Mouse (Mus musculus): ENCODE measurements around the gene Gpr85. TPM values are rescaled to one million over a fixed set of nuclear protein-coding genes. Genes with fewer than 3 reads are reported as not detected.

Gene Gpr85
- 5.1 and 5.7 TPM in 2 replicates for polyA plus RNA-seq (2014; fragmentation: Nextera tagmentation; extraction: Ambion mirVana)

DNA sequence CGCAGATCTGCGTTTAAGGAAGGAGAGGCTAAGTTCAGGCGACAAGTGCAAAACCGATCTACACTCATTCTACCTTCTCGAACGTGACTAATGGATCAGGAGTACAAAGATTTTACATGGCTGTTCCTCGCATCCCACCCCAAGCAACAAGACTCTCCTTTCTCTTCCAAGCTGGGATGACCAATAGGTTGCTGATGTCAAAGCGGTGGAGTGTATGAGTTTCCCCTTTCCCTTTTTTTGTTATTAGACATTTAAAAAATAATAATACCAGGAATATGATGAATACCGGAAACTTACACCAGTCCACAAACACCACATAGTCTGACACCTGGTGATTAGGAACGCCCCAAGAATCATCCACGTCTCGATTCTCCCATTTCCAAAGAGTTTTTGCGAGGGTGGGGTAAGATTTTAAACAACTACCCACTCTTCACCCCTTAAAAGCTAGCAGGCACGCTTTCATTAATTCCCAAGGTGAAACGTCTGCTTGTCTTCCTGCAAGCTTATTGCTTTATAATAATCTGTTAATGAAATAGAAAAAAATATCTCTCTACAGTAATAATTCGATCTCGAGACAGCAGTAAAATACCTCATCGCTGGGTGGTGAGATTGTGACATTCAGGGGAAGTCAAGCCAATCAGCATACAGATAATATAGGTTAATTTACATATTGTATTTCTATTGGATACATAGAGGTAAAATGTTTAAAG is at the start of gene Gpr85:
Gpr85 (minus strand) TSS at position 598 of the 710 bp plus-strand sequence.
- no peak for DNase-seq (ENCODE audit: low spot score)
- H3K4me3 ChIP-seq (ENCODE audit: low read depth, low read length): peak within 1 kb of the TSS; percentile 54
- ATAC-seq (replicated peaks; ENCODE audit: low FRiP score): no peak
- H3K4me2 ChIP-seq: peak within 1 kb of the TSS; percentile 95
- H3K27ac ChIP-seq (ENCODE audit: low read depth, low read length): peak within 1 kb of the TSS; percentile 47
- no peaks in the 10 kb centered on the region for H3K36me3 ChIP-seq (ENCODE audit: control insufficient read depth, insufficient read depth, low read length)
- H3K9me3 ChIP-seq (ENCODE audit: control insufficient read depth, low read length): no peaks in the 10 kb centered on the region
- H3K9ac ChIP-seq (ENCODE audit: low read depth, low read length): peak within 1 kb of the TSS; percentile 69
- peaks cover 6% of the 10 kb centered on the region; the same call in 1 of the 2 replicates for H3K27me3 ChIP-seq (replicated peaks; ENCODE audit: control insufficient read depth, insufficient read depth, low read length)
- 39% methylated on average over 18 of the region's 18 CpGs for WGBS
- H3K4me1 ChIP-seq (replicated peaks; ENCODE audit: control insufficient read depth, insufficient read depth, low read length): no peaks in the 10 kb centered on the region

DNA sequence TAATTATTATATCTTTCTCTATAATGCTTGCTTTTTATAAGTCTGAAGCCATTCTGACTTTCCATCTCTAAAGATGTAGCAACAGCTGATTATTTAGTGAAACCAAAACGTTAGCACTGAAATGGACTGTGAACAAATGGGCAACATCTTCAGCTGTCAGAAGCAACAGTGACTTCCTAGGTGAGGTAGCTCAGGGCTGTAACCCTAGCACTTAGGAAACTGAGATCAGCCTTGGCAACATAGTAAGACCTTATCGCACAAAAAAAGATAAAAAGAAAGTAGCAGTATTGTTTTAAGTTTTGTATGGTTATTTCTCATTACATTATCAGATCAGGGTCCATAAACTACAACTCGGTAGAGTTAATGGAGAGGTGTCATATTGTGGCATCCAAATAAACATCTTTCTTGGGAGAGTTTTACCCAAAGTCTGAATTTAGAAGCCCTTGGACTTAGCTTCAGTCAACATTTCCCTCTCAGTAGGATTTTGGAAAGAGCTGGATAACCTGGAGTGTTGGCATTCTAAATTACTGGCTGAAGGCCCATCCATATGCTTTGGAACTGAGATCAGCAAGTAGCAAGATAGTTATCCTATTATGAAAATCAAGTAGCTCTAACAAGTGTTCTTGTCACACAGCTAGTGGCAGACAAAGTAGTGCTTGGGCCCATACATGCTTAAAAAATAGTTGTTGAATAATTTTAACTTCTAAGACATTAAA is 45.3 kb upstream of the Gpr85 start:
- Histone ChIP-seq H3K9ac (ENCODE audit: low read depth, low read length) (no peak overlapping the region), H3K36me3 (ENCODE audit: control insufficient read depth, insufficient read depth, low read length) (no peaks in the 10 kb centered on the region), H3K4me1 (replicated peaks; ENCODE audit: control insufficient read depth, insufficient read depth, low read length) (no peaks in the 10 kb centered on the region), H3K27me3 (replicated peaks; ENCODE audit: control insufficient read depth, insufficient read depth, low read length) (no peaks in the 10 kb centered on the region), H3K4me2 (no peak overlapping the region), H3K27ac (ENCODE audit: low read depth, low read length) (no peak overlapping the region), H3K4me3 (ENCODE audit: low read depth, low read length) (no peak overlapping the region), H3K9me3 (ENCODE audit: control insufficient read depth, low read length) (no peaks in the 10 kb centered on the region)
- ATAC-seq (replicated peaks; ENCODE audit: low FRiP score) (no peak), DNase-seq (ENCODE audit: low spot score) (no peak)
- WGBS: 73% methylated on average over 3 of the region's 3 CpGs

DNA sequence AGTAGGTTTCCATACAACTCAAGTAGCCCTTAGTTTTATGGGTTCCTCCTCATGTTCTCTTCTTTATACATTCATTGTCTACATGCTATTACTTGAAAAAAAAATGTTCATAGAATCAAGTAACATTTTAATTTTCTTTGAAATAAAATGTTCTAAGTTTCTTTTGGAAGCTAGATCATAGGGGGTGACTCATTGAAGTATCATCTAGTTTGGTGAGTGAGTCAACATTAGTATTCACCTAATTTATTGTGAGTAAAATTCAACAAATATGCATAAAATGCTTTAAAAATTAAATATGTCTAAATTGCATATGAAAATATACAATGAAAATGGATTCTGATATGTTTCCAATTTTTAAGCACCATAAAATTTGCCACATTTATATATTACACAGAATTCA is 43.2 kb upstream of the Gpr85 start:
- no peak overlapping the region for H3K4me3 ChIP-seq (ENCODE audit: low read depth, low read length)
- no peak overlapping the region for H3K4me2 ChIP-seq
- H3K4me1 ChIP-seq (replicated peaks; ENCODE audit: control insufficient read depth, insufficient read depth, low read length): no peaks in the 10 kb centered on the region
- ATAC-seq (replicated peaks; ENCODE audit: low FRiP score): no peak
- no peak overlapping the region for H3K27ac ChIP-seq (ENCODE audit: low read depth, low read length)
- H3K9me3 ChIP-seq (ENCODE audit: control insufficient read depth, low read length): no peaks in the 10 kb centered on the region
- no peaks in the 10 kb centered on the region for H3K27me3 ChIP-seq (replicated peaks; ENCODE audit: control insufficient read depth, insufficient read depth, low read length)
- no peak for DNase-seq (ENCODE audit: low spot score)
- no peaks in the 10 kb centered on the region for H3K36me3 ChIP-seq (ENCODE audit: control insufficient read depth, insufficient read depth, low read length)
- no peak overlapping the region for H3K9ac ChIP-seq (ENCODE audit: low read depth, low read length)

- H3K27me3 ChIP-seq (replicated peaks; ENCODE audit: control insufficient read depth, insufficient read depth, low read length): no peaks in the 10 kb centered on the region
- H3K4me2 ChIP-seq: no peak overlapping the region
- H3K4me1 ChIP-seq (replicated peaks; ENCODE audit: control insufficient read depth, insufficient read depth, low read length): peaks cover 3% of the 10 kb centered on the region
- ATAC-seq (replicated peaks; ENCODE audit: low FRiP score) (no peak), DNase-seq (ENCODE audit: low spot score) (no peak)
- H3K27ac ChIP-seq (ENCODE audit: low read depth, low read length): no peak overlapping the region
- no peak overlapping the region for H3K4me3 ChIP-seq (ENCODE audit: low read depth, low read length)
- 80% methylated on average over 2 of the region's 2 CpGs for WGBS
- no peaks in the 10 kb centered on the region for H3K9me3 ChIP-seq (ENCODE audit: control insufficient read depth, low read length)
- no peak overlapping the region for H3K9ac ChIP-seq (ENCODE audit: low read depth, low read length)
- no peaks in the 10 kb centered on the region for H3K36me3 ChIP-seq (ENCODE audit: control insufficient read depth, insufficient read depth, low read length)
Observed at GRCm38 (mm10) chr6:13873959-13874358, 34.2 kb upstream of the Gpr85 start.

DNA sequence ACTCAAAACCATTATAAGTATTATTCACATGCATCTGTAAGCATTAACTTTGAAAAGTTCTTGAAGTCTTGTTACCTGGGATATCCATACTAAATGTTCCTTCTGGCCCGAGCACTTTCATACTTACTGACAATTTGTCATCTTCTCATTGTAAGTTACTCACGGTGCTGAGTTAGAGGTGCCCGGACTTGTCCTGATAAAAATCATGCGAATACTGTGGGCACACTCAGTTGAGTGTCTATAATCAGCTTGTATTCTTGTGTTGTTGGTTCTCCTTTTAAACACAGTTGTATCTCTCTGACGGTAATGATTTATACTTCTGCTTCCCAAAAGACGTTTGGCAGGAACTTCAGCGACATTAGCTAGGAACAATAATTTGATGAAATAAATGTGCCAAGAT is 32.3 kb upstream of the Gpr85 start:
- ATAC-seq (replicated peaks; ENCODE audit: low FRiP score) (no peak), DNase-seq (ENCODE audit: low spot score) (no peak)
- H3K4me2 ChIP-seq: peak overlapping the region; percentile 59
- no peaks in the 10 kb centered on the region for H3K36me3 ChIP-seq (ENCODE audit: control insufficient read depth, insufficient read depth, low read length)
- H3K4me1 ChIP-seq (replicated peaks; ENCODE audit: control insufficient read depth, insufficient read depth, low read length): peaks cover 3% of the 10 kb centered on the region
- WGBS: 51% methylated on average over 7 of the region's 7 CpGs
- no peaks in the 10 kb centered on the region for H3K9me3 ChIP-seq (ENCODE audit: control insufficient read depth, low read length)
- H3K9ac ChIP-seq (ENCODE audit: low read depth, low read length): no peak overlapping the region
- no peaks in the 10 kb centered on the region for H3K27me3 ChIP-seq (replicated peaks; ENCODE audit: control insufficient read depth, insufficient read depth, low read length)
- no peak overlapping the region for H3K27ac ChIP-seq (ENCODE audit: low read depth, low read length)
- H3K4me3 ChIP-seq (ENCODE audit: low read depth, low read length): peak overlapping the region; percentile 57

- Histone ChIP-seq H3K9me3 (ENCODE audit: control insufficient read depth, low read length) (no peaks in the 10 kb centered on the region), H3K27me3 (replicated peaks; ENCODE audit: control insufficient read depth, insufficient read depth, low read length) (no peaks in the 10 kb centered on the region), H3K4me1 (replicated peaks; ENCODE audit: control insufficient read depth, insufficient read depth, low read length) (peaks cover 3% of the 10 kb centered on the region), H3K9ac (ENCODE audit: low read depth, low read length) (peak overlapping the region; percentile 71), H3K4me3 (ENCODE audit: low read depth, low read length) (peak overlapping the region; percentile 57), H3K4me2 (peak overlapping the region; percentile 59), H3K36me3 (ENCODE audit: control insufficient read depth, insufficient read depth, low read length) (no peaks in the 10 kb centered on the region), H3K27ac (ENCODE audit: low read depth, low read length) (no peak overlapping the region)
- peak; percentile 75 for ATAC-seq (replicated peaks; ENCODE audit: low FRiP score)
- 2% methylated on average over 7 of the region's 7 CpGs for WGBS
- DNase-seq (ENCODE audit: low spot score): no peak
Observed at GRCm38 (mm10) chr6:13871625-13871958, 31.9 kb upstream of the Gpr85 start.

DNA sequence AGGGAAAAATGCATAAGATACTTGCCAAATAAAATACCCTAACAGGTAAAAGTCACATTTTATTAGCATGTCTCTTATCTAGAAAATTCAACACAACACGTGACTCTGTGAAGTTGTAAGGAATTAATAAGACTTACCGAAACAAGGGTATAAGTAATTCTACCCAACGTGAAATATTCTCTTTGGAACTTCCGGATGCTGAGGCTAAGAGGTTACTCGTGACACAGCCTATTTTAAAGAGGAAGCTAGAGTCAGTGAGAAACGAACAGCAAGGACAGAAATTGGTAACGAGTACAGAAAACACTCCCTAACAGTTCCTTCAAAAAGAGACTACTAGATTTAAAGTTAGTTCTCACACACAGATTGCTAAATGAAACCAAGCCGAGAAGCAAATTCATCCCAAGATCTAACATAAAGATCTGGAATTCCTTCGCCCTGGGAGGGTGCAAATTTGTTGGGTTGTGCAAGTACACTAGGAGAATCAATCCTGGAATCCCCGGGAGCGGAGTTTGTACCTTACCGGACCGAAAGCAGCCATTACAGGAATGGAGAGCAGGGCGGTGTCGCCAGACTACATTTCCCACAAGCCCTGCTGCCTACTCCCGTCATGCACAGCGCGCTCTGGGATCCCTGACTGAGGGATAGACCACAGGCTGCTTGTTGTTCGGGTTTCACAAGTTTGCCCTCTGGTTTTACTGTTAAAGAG is 31.3 kb upstream of the Gpr85 start, which contains the start of gene 2610001J05Rik:
2610001J05Rik (minus strand) TSS at position 600 of the 706 bp plus-strand sequence.
- WGBS: under 1% methylated on average over 19 of the region's 19 CpGs
- ATAC-seq (replicated peaks; ENCODE audit: low FRiP score) (peak; percentile 100), DNase-seq (ENCODE audit: low spot score) (peak; percentile 80)
- Histone ChIP-seq H3K36me3 (ENCODE audit: control insufficient read depth, insufficient read depth, low read length) (no peaks in the 10 kb centered on the region), H3K27me3 (replicated peaks; ENCODE audit: control insufficient read depth, insufficient read depth, low read length) (no peaks in the 10 kb centered on the region), H3K27ac (ENCODE audit: low read depth, low read length) (peak within 1 kb of the TSS; percentile 47), H3K4me2 (peak within 1 kb of the TSS; percentile 63), H3K4me1 (replicated peaks; ENCODE audit: control insufficient read depth, insufficient read depth, low read length) (peaks cover 3% of the 10 kb centered on the region), H3K4me3 (ENCODE audit: low read depth, low read length) (peak within 1 kb of the TSS; percentile 57), H3K9ac (ENCODE audit: low read depth, low read length) (peak within 1 kb of the TSS; percentile 71), H3K9me3 (ENCODE audit: control insufficient read depth, low read length) (no peaks in the 10 kb centered on the region)

DNA sequence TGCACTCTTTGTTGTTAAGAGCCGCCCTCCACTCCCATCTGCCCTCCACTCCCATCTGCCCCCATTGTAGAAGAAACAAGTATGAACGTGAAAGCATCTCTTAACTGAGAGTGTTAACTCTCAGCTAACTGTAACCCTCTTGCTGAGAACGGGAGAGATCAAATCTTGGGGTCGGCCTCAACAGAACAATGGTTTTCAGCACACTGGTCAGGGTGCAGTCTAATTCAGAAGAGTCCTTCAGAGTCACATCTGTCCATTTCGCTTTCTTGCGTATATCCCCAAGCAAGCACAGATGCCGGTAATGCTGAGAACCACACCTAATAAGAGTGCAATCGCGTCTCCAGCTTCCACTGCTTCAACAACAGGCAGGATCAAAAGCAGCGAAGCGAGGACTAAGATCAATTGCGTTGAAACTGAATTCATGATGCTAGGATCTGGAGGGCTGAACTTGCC is 30.6 kb upstream of the Gpr85 start:
- no peak for DNase-seq (ENCODE audit: low spot score)
- no peaks in the 10 kb centered on the region for H3K36me3 ChIP-seq (ENCODE audit: control insufficient read depth, insufficient read depth, low read length)
- H3K27me3 ChIP-seq (replicated peaks; ENCODE audit: control insufficient read depth, insufficient read depth, low read length): no peaks in the 10 kb centered on the region
- no peak overlapping the region for H3K27ac ChIP-seq (ENCODE audit: low read depth, low read length)
- peak overlapping the region; percentile 63 for H3K4me2 ChIP-seq
- ATAC-seq (replicated peaks; ENCODE audit: low FRiP score): no peak
- H3K4me3 ChIP-seq (ENCODE audit: low read depth, low read length): peak overlapping the region; percentile 37
- H3K4me1 ChIP-seq (replicated peaks; ENCODE audit: control insufficient read depth, insufficient read depth, low read length): peaks cover 3% of the 10 kb centered on the region
- no peaks in the 10 kb centered on the region for H3K9me3 ChIP-seq (ENCODE audit: control insufficient read depth, low read length)
- H3K9ac ChIP-seq (ENCODE audit: low read depth, low read length): peak overlapping the region; percentile 48; the same call in 1 of the 2 replicates
- 61% methylated on average over 12 of the region's 12 CpGs for WGBS
